Mouse (Mus musculus): ENCODE results near the gene Btbd1. TPM values are rescaled to one million over a fixed set of nuclear protein-coding genes. Genes with fewer than 3 reads are reported as not detected.

Btbd1 gene
- polyA plus RNA-seq, 1 experiment = 0.58 TPM

GRCm38 (mm10) chr7:81777667-81778218 is 51.5 kb downstream of the Btbd1 start:
- Histone ChIP-seq H3K9me3 (ENCODE audit: control insufficient read depth, low read length) (peaks cover 7% of the 10 kb centered on the region), H3K4me3 (replicated peaks) (no peak overlapping the region), H3K27me3 (ENCODE audit: control insufficient read depth) (no peaks in the 10 kb centered on the region), H3K4me1 (ENCODE audit: control insufficient read depth) (no peaks in the 10 kb centered on the region; the same call in 1 of the 2 replicates), H3K36me3 (ENCODE audit: control insufficient read depth) (peaks cover 39% of the 10 kb centered on the region)
- TF ChIP-seq TAL1 (IDR thresholded peaks at IDR 0.05; ENCODE audit: low read length) = no peak
- TF ChIP-seq GATA1 (IDR thresholded peaks at IDR 0.05; ENCODE audit: low read length) = no peak

- Histone ChIP-seq H3K4me1 (ENCODE audit: control insufficient read depth) (no peaks in the 10 kb centered on the region; the same call in 1 of the 2 replicates), H3K36me3 (ENCODE audit: control insufficient read depth) (peaks cover 30% of the 10 kb centered on the region), H3K9me3 (ENCODE audit: control insufficient read depth, low read length) (peaks cover 1% of the 10 kb centered on the region), H3K27me3 (ENCODE audit: control insufficient read depth) (no peaks in the 10 kb centered on the region), H3K4me3 (replicated peaks) (no peak overlapping the region)
- TF ChIP-seq GATA1 (IDR thresholded peaks at IDR 0.05; ENCODE audit: low read length) (no peak), TAL1 (IDR thresholded peaks at IDR 0.05; ENCODE audit: low read length) (no peak)
Observed at GRCm38 (mm10) chr7:81775325-81775724, 53.9 kb downstream of the Btbd1 start.

DNA sequence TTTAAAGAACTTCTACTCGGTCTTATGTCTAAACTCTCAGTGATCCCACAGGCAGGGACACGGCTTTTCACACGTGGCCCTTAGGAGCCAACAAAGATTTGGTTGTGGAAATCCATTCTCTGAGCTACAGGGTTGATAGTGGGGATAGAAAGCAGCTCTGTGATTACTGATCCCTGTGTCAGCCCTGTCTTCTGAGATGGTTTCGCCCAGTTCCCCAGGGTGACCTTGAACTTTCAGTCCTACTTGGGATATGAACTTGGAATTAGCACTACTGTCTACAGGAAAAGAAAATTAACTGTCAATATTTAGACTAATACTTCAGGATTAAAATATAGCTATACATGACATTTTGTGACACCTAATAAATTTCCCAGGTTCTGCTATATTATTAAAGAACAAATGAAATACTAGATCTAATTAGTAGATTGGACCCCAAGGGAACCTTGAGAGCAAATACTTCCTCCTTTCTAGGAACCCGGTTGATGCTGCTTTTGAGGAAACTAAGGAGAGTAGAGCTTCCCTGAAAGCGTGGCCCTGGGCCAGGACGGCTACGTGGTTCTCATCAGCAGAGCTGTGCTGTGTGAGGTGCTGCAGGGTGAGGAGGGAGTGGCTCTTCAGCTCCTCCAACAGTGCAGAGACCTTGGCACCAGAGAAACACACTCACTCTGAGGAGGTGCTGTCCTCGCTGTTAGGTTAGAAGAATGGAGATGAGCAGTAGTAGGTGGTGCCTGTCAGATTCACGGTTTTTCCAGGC is 56.3 kb downstream of the Btbd1 start:
- Histone ChIP-seq H3K4me3 (replicated peaks) (no peak overlapping the region), H3K4me1 (ENCODE audit: control insufficient read depth) (no peaks in the 10 kb centered on the region; the same call in 1 of the 2 replicates), H3K27me3 (ENCODE audit: control insufficient read depth) (no peaks in the 10 kb centered on the region), H3K9me3 (ENCODE audit: control insufficient read depth, low read length) (no peaks in the 10 kb centered on the region), H3K36me3 (ENCODE audit: control insufficient read depth) (peaks cover 24% of the 10 kb centered on the region)
- TF ChIP-seq GATA1 (IDR thresholded peaks at IDR 0.05; ENCODE audit: low read length) (no peak), TAL1 (IDR thresholded peaks at IDR 0.05; ENCODE audit: low read length) (no peak)

- H3K4me3 ChIP-seq (replicated peaks) = peak overlapping the region; percentile 74
- no peaks in the 10 kb centered on the region for H3K27me3 ChIP-seq (ENCODE audit: control insufficient read depth)
- peaks cover 5% of the 10 kb centered on the region for H3K36me3 ChIP-seq (ENCODE audit: control insufficient read depth)
- H3K4me1 ChIP-seq (ENCODE audit: control insufficient read depth) = peaks cover 31% of the 10 kb centered on the region
- H3K9me3 ChIP-seq (ENCODE audit: control insufficient read depth, low read length) = no peaks in the 10 kb centered on the region; the same call in 1 of the 2 replicates
- TF ChIP-seq TAL1 (IDR thresholded peaks at IDR 0.05; ENCODE audit: low read length) = no peak
- no peak for TF ChIP-seq GATA1 (IDR thresholded peaks at IDR 0.05; ENCODE audit: low read length)
Observed at GRCm38 (mm10) chr7:81763110-81763845, 66.0 kb downstream of the Btbd1 start.

DNA sequence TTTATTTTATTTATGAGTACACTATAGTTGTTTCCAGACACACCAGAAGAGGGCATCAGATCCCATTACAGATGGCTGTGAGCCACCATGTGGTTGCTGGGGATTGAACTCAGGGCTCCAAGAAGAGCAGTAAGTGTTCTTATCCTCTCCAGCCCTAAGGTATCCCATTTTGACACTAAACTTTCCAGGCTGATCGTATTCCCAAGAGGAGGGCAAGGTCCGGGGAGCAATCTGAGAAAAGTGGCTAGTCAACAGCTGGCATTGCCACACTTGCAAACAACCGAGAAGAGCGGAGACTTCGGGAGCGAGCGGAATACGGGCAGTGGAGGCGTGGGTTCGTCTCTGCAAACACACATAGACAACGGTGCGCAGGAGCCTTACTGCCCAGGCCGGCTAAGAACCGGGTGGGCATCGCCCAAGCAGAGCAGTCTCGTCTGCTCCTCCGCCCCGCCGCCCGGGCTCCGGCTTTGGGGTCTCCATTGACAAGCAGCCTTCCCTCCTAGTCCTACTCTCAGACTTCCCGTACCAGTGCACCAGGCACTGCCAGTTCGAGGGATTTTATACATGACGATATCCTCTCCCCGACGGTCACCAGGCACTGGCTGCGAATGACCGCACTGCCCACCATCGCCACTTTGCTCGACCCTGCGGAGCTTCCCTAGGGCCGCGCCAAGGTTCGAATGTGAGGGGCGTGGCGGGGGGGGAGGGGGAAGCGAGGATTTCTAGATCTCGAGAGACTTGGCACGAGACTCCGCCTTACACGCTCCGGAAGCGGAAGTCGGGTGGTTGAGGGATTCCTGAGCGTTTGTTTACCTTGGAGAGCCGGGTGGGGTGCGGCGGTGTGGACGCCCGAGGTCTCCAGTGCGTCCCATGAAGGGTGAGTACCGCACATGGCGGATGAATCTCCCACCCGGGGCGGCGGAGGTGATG is 66.8 kb downstream of the Btbd1 start, which contains the start of gene Ramac:
Ramac (plus strand) TSS at position 746 of the 930 bp plus-strand sequence.
- H3K9me3 ChIP-seq (ENCODE audit: control insufficient read depth, low read length) = no peaks in the 10 kb centered on the region; the same call in 1 of the 2 replicates
- H3K36me3 ChIP-seq (ENCODE audit: control insufficient read depth) = peaks cover 2% of the 10 kb centered on the region
- no peak for TF ChIP-seq TAL1 (IDR thresholded peaks at IDR 0.05; ENCODE audit: low read length)
- TF ChIP-seq GATA1 (IDR thresholded peaks at IDR 0.05; ENCODE audit: low read length) = no peak

GRCm38 (mm10) chr7:81747956-81748355 is 81.3 kb downstream of the Btbd1 start:
- Histone ChIP-seq H3K36me3 (ENCODE audit: control insufficient read depth) (no peaks in the 10 kb centered on the region), H3K4me1 (ENCODE audit: control insufficient read depth) (no peaks in the 10 kb centered on the region), H3K27me3 (ENCODE audit: control insufficient read depth) (no peaks in the 10 kb centered on the region; the same call in 1 of the 2 replicates), H3K4me3 (replicated peaks) (no peak overlapping the region), H3K9me3 (ENCODE audit: control insufficient read depth, low read length) (peaks cover 3% of the 10 kb centered on the region; the same call in 1 of the 2 replicates)
- no peak for TF ChIP-seq TAL1 (IDR thresholded peaks at IDR 0.05; ENCODE audit: low read length)
- TF ChIP-seq GATA1 (IDR thresholded peaks at IDR 0.05; ENCODE audit: low read length) = no peak

More for the DNA sequence above, 66.8 kb downstream of the Btbd1 start, which contains the start of gene Ramac:
- peaks cover 31% of the 10 kb centered on the region for H3K4me1 ChIP-seq (ENCODE audit: control insufficient read depth)
- no peaks in the 10 kb centered on the region for H3K27me3 ChIP-seq (ENCODE audit: control insufficient read depth)
- H3K4me3 ChIP-seq (replicated peaks) = peak within 1 kb of the TSS; percentile 74

DNA sequence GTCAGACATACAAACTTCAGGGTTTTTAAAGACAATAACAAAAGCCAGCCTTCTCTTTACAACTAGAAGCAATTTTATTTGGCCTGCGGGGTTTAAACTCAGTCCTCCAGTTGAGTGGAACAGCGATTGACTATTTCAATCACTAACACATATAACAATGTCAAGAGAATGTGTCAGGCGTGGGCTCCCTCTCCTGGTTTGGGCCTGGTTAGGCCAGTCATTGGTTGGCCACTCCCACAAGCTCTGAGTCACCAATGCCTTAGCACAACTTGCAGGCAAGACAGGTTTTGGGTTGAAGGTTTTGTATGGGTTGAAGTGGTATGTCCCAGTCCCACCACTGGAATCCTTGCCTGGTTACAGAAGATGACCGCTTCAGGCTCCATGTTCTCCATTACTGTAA is 85.1 kb downstream of the Btbd1 start:
- Histone ChIP-seq H3K9me3 (ENCODE audit: control insufficient read depth, low read length) (peaks cover 3% of the 10 kb centered on the region; the same call in 1 of the 2 replicates), H3K4me3 (replicated peaks) (no peak overlapping the region), H3K27me3 (ENCODE audit: control insufficient read depth) (no peaks in the 10 kb centered on the region; the same call in 1 of the 2 replicates), H3K36me3 (ENCODE audit: control insufficient read depth) (no peaks in the 10 kb centered on the region), H3K4me1 (ENCODE audit: control insufficient read depth) (no peaks in the 10 kb centered on the region)
- TF ChIP-seq GATA1 (IDR thresholded peaks at IDR 0.05; ENCODE audit: low read length) = no peak
- TF ChIP-seq TAL1 (IDR thresholded peaks at IDR 0.05; ENCODE audit: low read length) = no peak

Other genes with a start within 250 kb of the Btbd1 start
- gene Homer2, start 121.9 kb downstream of the Btbd1 start, polyA plus RNA-seq (2012) = 0.05 and 0.19 TPM in 2 replicates
- 1.7 and 2.3 TPM in 2 replicates for gene Ramac, start 66.5 kb downstream of the Btbd1 start, polyA plus RNA-seq (2012)
- 0.50 and 1.6 TPM in 2 replicates for gene 3110040N11Rik, start 40.0 kb downstream of the Btbd1 start, polyA plus RNA-seq (2012)
- not detected in 2 replicates for gene Gm10160, start 26.4 kb upstream of the Btbd1 start, polyA plus RNA-seq (2012)
- gene Tm6sf1, start 29.6 kb upstream of the Btbd1 start, polyA plus RNA-seq (2012) = 0.06 and 0.25 TPM in 2 replicates
- gene Hdgfl3, start 105.0 kb upstream of the Btbd1 start, polyA plus RNA-seq (2012) = not detected in 2 replicates
- gene Bnc1, start 162.9 kb upstream of the Btbd1 start, polyA plus RNA-seq (2012) = 0.01 TPM in 1 of 2 replicates, not detected in the other